Mouse (Mus musculus): ENCODE measurements around the gene Rtn2.

GRCm38 (mm10) chr7:19297794-19298193 lies 15.4 kb downstream of the Rtn2 start:
- TF ChIP-seq CTCF (IDR thresholded peaks at IDR 0.05; ENCODE audit: low read depth) (no peak), EP300 (IDR thresholded peaks at IDR 0.05; ENCODE audit: low read depth) (no peak)
